Mouse (Mus musculus) neural tube, embryonic 12.5 days (tissue): ENCODE measurements around the gene Nmt1. TPM values are rescaled to one million over a fixed set of nuclear protein-coding genes. Genes with fewer than 3 reads are reported as not detected.

Experiments used
- ATAC-seq: fragments of 200-750 bp; cut with Nextera tagmentation; 2 replicates; pipeline ENCODE4 v1.8.0; 2017; ENCODE audit warnings: low read depth, mild to moderate bottlenecking, moderate TSS enrichment, moderate library complexity; ENCODE audit not compliant: low FRiP score
- H3K27ac ChIP-seq: fragments of 300-500 bp; sonication (generic); 2 replicates; pipeline ENCODE4 v1.5.1; 2016
- H3K27me3 ChIP-seq: fragments of 300-500 bp; sonication (generic); replicated peaks from 2 replicates; pipeline ENCODE4 v1.6.1; 2016; ENCODE audit warnings: mild to moderate bottlenecking
- H3K36me3 ChIP-seq: fragments of 300-500 bp; sonication (generic); 2 replicates; pipeline ENCODE4 v1.6.1; 2016; ENCODE audit warnings: mild to moderate bottlenecking
- H3K4me1 ChIP-seq: fragments of 300-500 bp; sonication (generic); 2 replicates; pipeline ENCODE4 v1.6.1; 2016
- H3K4me2 ChIP-seq: fragments of 300-500 bp; sonication (generic); replicated peaks from 2 replicates; pipeline ENCODE4 v1.6.1; 2016; ENCODE audit warnings: mild to moderate bottlenecking
- H3K4me3 ChIP-seq: fragments of 300-500 bp; sonication (generic); 2 replicates; pipeline ENCODE4 v1.5.1; 2016
- H3K9ac ChIP-seq: fragments of 300-500 bp; sonication (generic); 2 replicates; pipeline ENCODE4 v1.6.1; 2016; ENCODE audit warnings: mild to moderate bottlenecking
- H3K9me3 ChIP-seq: fragments of 300-500 bp; sonication (generic); 2 replicates; pipeline ENCODE4 v1.6.1; 2016; ENCODE audit warnings: mild to moderate bottlenecking
- WGBS: fragments of 180-500 bp; shearing (Covaris S2); methylation state at CpG from one replicate; pipeline ENCODE4 v1.1.7; 2016; 5-methylcytosine and 5-hydroxymethylcytosine counted together
- polyA plus RNA-seq: library from polyadenylated mRNA; unstranded; fragments of >200 nt; fragmentation: Nextera tagmentation; extraction: Ambion mirVana; gene quantifications from 2 replicates; pipeline ENCODE4 v1.2.1, GENCODE M21; 2016

The Nmt1 gene
- polyA plus RNA-seq, 1 experiment from 2014 or later, result 44.9 TPM

DNA sequence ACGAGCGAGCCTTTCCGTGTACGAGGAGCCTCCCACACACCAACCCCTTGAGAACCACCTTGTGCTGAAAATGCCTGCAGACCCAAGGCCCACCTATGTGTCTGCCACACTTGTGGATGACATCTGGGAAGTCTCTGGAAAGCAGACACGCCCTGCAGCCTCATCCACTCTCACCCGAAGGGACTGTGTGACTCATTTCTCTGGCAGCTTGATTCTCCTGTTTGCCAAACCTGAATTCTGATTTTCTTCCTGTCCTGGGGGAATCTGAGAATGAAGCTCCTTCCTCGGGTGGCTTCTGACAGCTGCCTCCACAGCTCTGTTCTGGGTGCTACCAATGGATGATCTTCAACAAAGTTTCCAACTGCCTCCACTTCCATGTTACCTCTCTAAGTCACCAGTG, 31.6 kb upstream of the Nmt1 start:
- no peak overlapping the region for H3K27ac ChIP-seq
- H3K9ac ChIP-seq, result no peak overlapping the region
- H3K4me1 ChIP-seq, result peaks cover 31% of the 10 kb centered on the region
- ATAC-seq, result no peak
- H3K27me3 ChIP-seq, result peaks cover 11% of the 10 kb centered on the region; the same call in 1 of the 2 replicates
- no peaks in the 10 kb centered on the region for H3K9me3 ChIP-seq
- H3K4me3 ChIP-seq, result no peak overlapping the region
- peaks cover 62% of the 10 kb centered on the region for H3K36me3 ChIP-seq
- WGBS, result 88% methylated on average over 7 of the region's 7 CpGs
- no peak overlapping the region for H3K4me2 ChIP-seq

DNA sequence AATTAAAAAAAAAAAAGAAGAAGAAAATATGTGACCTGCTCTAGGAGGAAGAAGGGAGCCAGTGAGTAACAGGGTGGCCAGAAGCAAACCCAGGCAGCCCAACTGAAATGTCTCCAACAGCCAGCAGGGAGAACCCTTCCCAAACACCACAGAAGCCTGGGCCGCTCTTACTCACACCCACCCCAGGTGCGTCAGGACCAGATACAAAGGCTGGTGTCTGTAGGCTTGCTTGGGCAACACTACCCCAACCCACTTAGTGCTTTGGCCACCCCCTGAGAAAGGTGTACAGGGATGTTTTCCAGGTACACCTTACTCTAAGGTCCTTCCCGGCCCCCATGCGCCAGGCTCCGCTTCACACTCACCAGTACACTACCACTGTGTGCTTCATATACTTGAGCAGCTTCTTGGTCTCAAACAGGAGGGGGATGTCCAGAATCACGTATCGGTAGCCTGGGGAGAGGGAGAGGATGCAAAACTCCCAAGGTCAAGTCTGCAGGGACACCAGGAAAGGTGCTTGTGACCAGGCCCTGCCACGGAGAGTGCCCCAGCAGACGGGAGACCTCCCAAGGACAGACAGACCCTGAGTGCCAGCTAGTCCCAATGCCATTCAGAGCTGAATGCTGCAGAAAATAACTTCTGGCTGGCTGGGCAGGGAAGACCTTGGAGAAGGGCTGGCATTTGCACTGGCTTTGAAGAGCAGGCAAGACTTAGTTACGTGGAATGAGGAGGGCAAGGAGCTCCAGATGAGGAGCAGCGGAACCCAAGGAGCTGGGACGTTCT, 30.8 kb upstream of the Nmt1 start:
- Histone ChIP-seq H3K4me3 (no peak overlapping the region), H3K9me3 (no peaks in the 10 kb centered on the region), H3K27ac (no peak overlapping the region), H3K27me3 (0 out of 2 replicates have a peak, but pooled peaks cover 3% of the 10 kb centered on the region), H3K4me1 (peaks cover 23% of the 10 kb centered on the region; the same call in 1 of the 2 replicates), H3K36me3 (peaks cover 62% of the 10 kb centered on the region), H3K4me2 (no peak overlapping the region), H3K9ac (no peak overlapping the region)
- 95% methylated on average over 12 of the region's 12 CpGs for WGBS
- ATAC-seq, result no peak

DNA sequence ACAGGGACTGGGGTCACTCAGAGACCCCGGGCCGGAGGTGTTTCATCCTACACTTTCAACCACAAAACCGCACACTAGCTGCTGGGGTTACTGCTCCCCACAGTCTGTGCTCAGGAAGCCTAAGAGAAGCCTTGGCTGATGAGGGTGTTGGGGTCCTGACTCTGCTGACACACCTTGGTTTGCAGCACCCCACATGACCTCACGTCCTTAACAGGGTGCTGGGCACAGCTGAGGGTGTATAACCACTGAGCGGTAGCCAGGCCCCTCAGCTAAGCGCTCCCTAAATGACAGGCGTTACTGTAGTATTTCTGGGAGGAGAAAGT, 29.8 kb upstream of the Nmt1 start:
- Histone ChIP-seq H3K27me3 (no peaks in the 10 kb centered on the region), H3K4me3 (no peak overlapping the region), H3K4me2 (no peak overlapping the region), H3K4me1 (peaks cover 18% of the 10 kb centered on the region; the same call in 1 of the 2 replicates), H3K27ac (no peak overlapping the region), H3K9ac (no peak overlapping the region), H3K9me3 (no peaks in the 10 kb centered on the region), H3K36me3 (peaks cover 62% of the 10 kb centered on the region)
- ATAC-seq, result no peak
- WGBS, result 94% methylated on average over 7 of the region's 7 CpGs

DNA sequence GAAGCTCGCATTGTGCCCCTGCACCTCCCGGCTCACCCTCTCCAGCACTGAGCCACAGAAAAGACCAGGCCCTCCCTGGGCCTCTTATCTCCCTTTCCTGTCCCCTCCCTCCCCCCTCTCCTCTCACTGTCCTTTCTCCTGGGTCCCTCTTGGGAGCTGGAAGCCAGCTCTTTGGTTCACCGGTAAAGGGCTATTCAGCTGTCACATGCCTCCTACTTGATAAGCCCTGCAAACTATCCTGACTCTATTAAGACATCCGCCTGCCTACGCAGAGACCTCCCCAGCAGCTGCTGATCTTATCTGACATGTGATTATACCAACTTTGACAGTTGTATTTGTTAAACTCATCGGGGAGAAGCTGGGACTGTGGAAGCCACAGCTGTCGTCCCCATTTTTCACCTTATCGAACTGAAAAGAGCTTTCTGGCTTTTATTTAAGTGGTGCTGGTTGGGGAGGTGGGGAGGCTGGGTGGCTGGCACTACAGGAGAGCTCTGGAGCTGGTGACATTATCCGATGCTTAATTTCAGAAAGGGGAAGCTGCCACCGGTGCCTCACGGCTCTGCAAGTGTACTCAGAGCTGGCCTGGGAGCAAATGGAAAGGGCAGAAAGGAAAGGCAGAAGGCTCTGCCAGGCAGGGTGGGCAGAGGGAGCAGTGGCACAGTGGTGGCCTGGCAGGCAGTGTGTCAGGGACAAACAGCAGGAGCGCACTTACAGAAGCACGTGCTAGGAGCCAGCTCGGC, 29.2 kb upstream of the Nmt1 start:
- H3K27ac ChIP-seq, result no peak overlapping the region
- no peak for ATAC-seq
- no peaks in the 10 kb centered on the region for H3K27me3 ChIP-seq
- H3K4me1 ChIP-seq, result peaks cover 16% of the 10 kb centered on the region; the same call in 1 of the 2 replicates
- no peak overlapping the region for H3K4me3 ChIP-seq
- no peak overlapping the region for H3K4me2 ChIP-seq
- H3K9me3 ChIP-seq, result no peaks in the 10 kb centered on the region
- 86% methylated on average over 14 of the region's 14 CpGs for WGBS
- H3K36me3 ChIP-seq, result peaks cover 62% of the 10 kb centered on the region
- H3K9ac ChIP-seq, result 0 out of 2 replicates have a peak overlapping the region, but pooled peaks have one; percentile 1

GRCm38 (mm10) chr11:102999317-102999970, 28.5 kb upstream of the Nmt1 start:
- 92% methylated on average over 14 of the region's 14 CpGs for WGBS
- H3K4me3 ChIP-seq, result no peak overlapping the region
- H3K4me1 ChIP-seq, result peaks cover 15% of the 10 kb centered on the region; the same call in 1 of the 2 replicates
- H3K27ac ChIP-seq, result no peak overlapping the region
- H3K4me2 ChIP-seq, result no peak overlapping the region
- 0 out of 2 replicates have a peak overlapping the region, but pooled peaks have one; percentile 1 for H3K9ac ChIP-seq
- H3K9me3 ChIP-seq, result no peaks in the 10 kb centered on the region
- ATAC-seq, result no peak
- no peaks in the 10 kb centered on the region for H3K27me3 ChIP-seq
- peaks cover 58% of the 10 kb centered on the region for H3K36me3 ChIP-seq

- H3K4me1 ChIP-seq, result peaks cover 15% of the 10 kb centered on the region; the same call in 1 of the 2 replicates
- 88% methylated on average over 16 of the region's 16 CpGs for WGBS
These were observed 27.9 kb upstream of the Nmt1 start for GRCm38 (mm10) chr11:103000111-103000510.

GRCm38 (mm10) chr11:103001063-103001462, 26.9 kb upstream of the Nmt1 start:
- Histone ChIP-seq H3K9ac (no peak overlapping the region), H3K4me3 (no peak overlapping the region), H3K4me1 (peaks cover 15% of the 10 kb centered on the region; the same call in 1 of the 2 replicates), H3K4me2 (no peak overlapping the region), H3K27ac (no peak overlapping the region), H3K36me3 (peaks cover 51% of the 10 kb centered on the region), H3K27me3 (no peaks in the 10 kb centered on the region), H3K9me3 (no peaks in the 10 kb centered on the region)
- no peak for ATAC-seq
- WGBS, result 83% methylated on average over 5 of the region's 5 CpGs

More at GRCm38 (mm10) chr11:103000111-103000510, 27.9 kb upstream of the Nmt1 start:
- no peak overlapping the region for H3K4me3 ChIP-seq
- ATAC-seq, result no peak
- no peak overlapping the region for H3K27ac ChIP-seq
- H3K9ac ChIP-seq, result no peak overlapping the region
- no peaks in the 10 kb centered on the region for H3K9me3 ChIP-seq
- H3K36me3 ChIP-seq, result peaks cover 55% of the 10 kb centered on the region
- no peaks in the 10 kb centered on the region for H3K27me3 ChIP-seq
- H3K4me2 ChIP-seq, result no peak overlapping the region

DNA sequence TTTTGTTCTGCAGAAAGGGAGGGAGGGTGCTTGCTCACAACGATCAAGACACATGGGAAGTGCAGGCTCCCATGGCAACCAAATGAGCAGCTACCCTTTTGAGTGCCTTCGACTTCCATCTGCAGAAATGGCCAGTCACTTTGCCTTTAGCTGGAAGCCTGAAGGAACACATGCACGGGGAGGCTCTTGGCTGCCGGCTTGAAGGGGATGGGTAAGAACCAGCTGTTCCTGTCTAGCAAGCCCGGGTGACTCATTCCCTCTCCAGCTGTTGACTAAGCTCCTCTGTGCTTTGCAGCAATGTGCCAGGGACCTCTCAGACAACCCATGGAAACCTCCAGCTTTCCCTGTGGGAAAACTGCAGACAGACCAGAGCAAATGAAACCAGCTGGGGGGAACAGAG, 24.8 kb upstream of the Nmt1 start:
- no peaks in the 10 kb centered on the region for H3K9me3 ChIP-seq
- no peaks in the 10 kb centered on the region for H3K27me3 ChIP-seq
- 64% methylated on average over 5 of the region's 5 CpGs for WGBS
- H3K4me2 ChIP-seq, result no peak overlapping the region
- H3K9ac ChIP-seq, result 0 out of 2 replicates have a peak overlapping the region, but pooled peaks have one; percentile 21
- H3K36me3 ChIP-seq, result peaks cover 47% of the 10 kb centered on the region
- H3K4me1 ChIP-seq, result peaks cover 15% of the 10 kb centered on the region; the same call in 1 of the 2 replicates
- no peak for ATAC-seq
- no peak overlapping the region for H3K4me3 ChIP-seq
- no peak overlapping the region for H3K27ac ChIP-seq

DNA sequence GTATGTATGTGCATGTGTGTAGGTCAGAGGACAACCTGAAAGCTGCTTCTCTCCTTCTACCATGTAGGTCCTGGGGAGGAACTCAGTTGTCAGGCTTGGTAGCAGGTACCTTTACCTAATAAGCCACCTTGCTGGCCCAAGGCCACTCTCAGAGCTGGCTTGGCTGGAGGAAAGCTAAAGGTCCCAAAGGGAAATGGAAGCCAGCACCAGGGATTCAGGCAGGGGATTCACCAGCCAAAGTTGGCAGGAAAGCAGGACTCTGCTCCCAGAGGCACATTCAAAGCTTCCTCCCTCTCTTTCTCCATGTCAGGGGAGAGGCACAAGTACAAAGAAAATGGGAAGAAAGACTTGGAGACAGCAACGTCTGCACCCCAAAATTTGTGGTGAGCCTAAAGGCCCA, 23.1 kb upstream of the Nmt1 start:
- Histone ChIP-seq H3K9me3 (no peaks in the 10 kb centered on the region), H3K4me1 (peaks cover 13% of the 10 kb centered on the region; the same call in 1 of the 2 replicates), H3K9ac (no peak overlapping the region), H3K4me3 (no peak overlapping the region), H3K27me3 (no peaks in the 10 kb centered on the region), H3K36me3 (peaks cover 31% of the 10 kb centered on the region), H3K27ac (no peak overlapping the region), H3K4me2 (no peak overlapping the region)
- no peak for ATAC-seq
- 88% methylated on average over 1 of the region's 1 CpGs for WGBS

- peaks cover 8% of the 10 kb centered on the region; the same call in 1 of the 2 replicates for H3K4me1 ChIP-seq
- H3K4me3 ChIP-seq, result no peak overlapping the region
- H3K27ac ChIP-seq, result no peak overlapping the region
- H3K4me2 ChIP-seq, result no peak overlapping the region
- WGBS, result 90% methylated on average over 11 of the region's 11 CpGs
- H3K9me3 ChIP-seq, result no peaks in the 10 kb centered on the region
- ATAC-seq, result no peak
- peaks cover 26% of the 10 kb centered on the region for H3K36me3 ChIP-seq
- H3K27me3 ChIP-seq, result no peaks in the 10 kb centered on the region
- H3K9ac ChIP-seq, result no peak overlapping the region
These were observed 22.6 kb upstream of the Nmt1 start for GRCm38 (mm10) chr11:103005254-103005981.

- no peak overlapping the region for H3K4me3 ChIP-seq
- ATAC-seq, result no peak
- no peak overlapping the region for H3K4me2 ChIP-seq
- H3K27ac ChIP-seq, result no peak overlapping the region
- peaks cover 26% of the 10 kb centered on the region for H3K36me3 ChIP-seq
- H3K4me1 ChIP-seq, result peaks cover 3% of the 10 kb centered on the region; the same call in 1 of the 2 replicates
- H3K27me3 ChIP-seq, result no peaks in the 10 kb centered on the region
- H3K9me3 ChIP-seq, result no peaks in the 10 kb centered on the region
- 91% methylated on average over 7 of the region's 7 CpGs for WGBS
- no peak overlapping the region for H3K9ac ChIP-seq
These were observed 21.5 kb upstream of the Nmt1 start for GRCm38 (mm10) chr11:103006286-103007000.
